8 mouse cellular contexts compared by ENCODE assay signal in the genomic region with DNA sequence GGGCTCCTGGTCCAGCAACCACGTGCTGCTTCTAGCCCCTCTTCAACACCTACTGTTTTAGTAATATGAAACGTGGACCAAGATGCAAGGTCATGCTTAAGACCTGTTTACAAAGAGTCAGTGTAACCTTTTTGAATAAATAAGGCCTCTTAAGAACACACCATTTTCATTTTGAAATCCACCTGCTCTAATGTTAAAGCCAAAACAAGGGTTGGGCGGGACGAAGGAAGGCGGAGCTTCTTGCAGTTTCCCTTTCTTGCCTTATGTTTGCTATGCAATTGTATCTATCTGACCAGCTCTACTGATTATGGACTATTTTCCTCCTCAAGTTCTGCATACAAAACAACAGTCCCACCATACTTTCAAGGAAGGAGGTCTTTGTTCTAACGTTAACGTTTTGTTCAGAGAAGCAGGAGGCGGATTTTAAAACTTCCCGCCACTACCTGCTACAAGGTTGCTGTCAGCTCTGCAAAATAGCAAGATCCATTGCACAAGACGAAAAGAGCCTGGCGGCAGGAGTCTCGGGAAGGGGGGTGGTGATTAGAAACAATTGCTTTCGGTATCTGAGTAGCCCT. TPM values are rescaled to one million over a fixed set of nuclear protein-coding genes. Genes with fewer than 3 reads are reported as not detected.
DNase-seq lines count a peak whose midpoint lies in the region; ATAC-seq and TF ChIP-seq lines count a peak whose summit lies in the region.

No protein-coding gene starts in this region.

- no peak for DNase-seq in cerebellum, adult 2 months
- DNase-seq in cerebellum, adult 11-12 months, result no peak
- DNase-seq in Muller cell, postnatal 12 days (ENCODE audit: inconsistent ontology term), result peak; percentile 13
- no peak for DNase-seq in forebrain, embryonic 10.5 days (ENCODE audit: extremely low spot score, low spot score)
- peak; percentile 65 for DNase-seq in induced T-regulatory cell, adult 2 months (ENCODE audit: low read depth)
- DNase-seq in liver, embryonic 13.5 days, result peak; percentile 26
- no peak for DNase-seq in left cerebral cortex, adult 9 months (ENCODE audit: low spot score in 2 of 2)

- no peaks in the 10 kb centered on the region for H3K9me3 ChIP-seq in forebrain, embryonic 10.5 days
- no peaks in the 10 kb centered on the region for H3K9me3 ChIP-seq in liver, embryonic 13.5 days (replicated peaks)
- no peaks in the 10 kb centered on the region for H3K9me3 ChIP-seq in neural tube, embryonic 12.5 days

- peak overlapping the region; percentile 70 for H3K4me2 ChIP-seq in liver, embryonic 13.5 days
- H3K4me2 ChIP-seq in neural tube, embryonic 12.5 days (replicated peaks), result peak overlapping the region; percentile 59

- H3K4me1 ChIP-seq in cerebellum, adult 2 months (ENCODE audit: control insufficient read depth, insufficient read depth, low read length), result no peaks in the 10 kb centered on the region
- H3K4me1 ChIP-seq in forebrain, embryonic 10.5 days, result no peaks in the 10 kb centered on the region
- H3K4me1 ChIP-seq in liver, embryonic 13.5 days (replicated peaks), result peaks cover 7% of the 10 kb centered on the region; the same call in 1 of the 2 replicates
- H3K4me1 ChIP-seq in neural tube, embryonic 12.5 days, result no peaks in the 10 kb centered on the region

- peaks cover 8% of the 10 kb centered on the region for H3K36me3 ChIP-seq in forebrain, embryonic 10.5 days (replicated peaks)
- H3K36me3 ChIP-seq in liver, embryonic 13.5 days, result no peaks in the 10 kb centered on the region
- H3K36me3 ChIP-seq in neural tube, embryonic 12.5 days, result no peaks in the 10 kb centered on the region

- 8% methylated on average over 13 of the region's 13 CpGs for WGBS in cerebellum, adult 2 months
- 31% methylated on average over 13 of the region's 13 CpGs for WGBS in forebrain, embryonic 10.5 days
- 25% methylated on average over 13 of the region's 13 CpGs for WGBS in liver, embryonic 13.5 days (ENCODE audit: insufficient replicate concordance)
- 27% methylated on average over 13 of the region's 13 CpGs for WGBS in neural tube, embryonic 12.5 days

- H3K27ac ChIP-seq in cerebellum, adult 2 months (ENCODE audit: insufficient read depth, low read length), result no peak overlapping the region
- peak overlapping the region; percentile 81 for H3K27ac ChIP-seq in forebrain, embryonic 10.5 days
- H3K27ac ChIP-seq in liver, embryonic 13.5 days, result peak overlapping the region; percentile 73; the same call in 1 of the 2 replicates
- H3K27ac ChIP-seq in neural tube, embryonic 12.5 days, result no peak overlapping the region

- no peak for TF ChIP-seq CTCF in cerebellum, adult 2 months (IDR thresholded peaks at IDR 0.05; ENCODE audit: borderline replicate concordance, insufficient read depth, low read depth, low read length)

- TF ChIP-seq POLR2A in cerebellum, adult 2 months (IDR thresholded peaks at IDR 0.05; ENCODE audit: borderline replicate concordance, insufficient read depth, low read length), result no peak

- no peaks in the 10 kb centered on the region for H3K27me3 ChIP-seq in cerebellum, adult 2 months (ENCODE audit: control insufficient read depth, insufficient read depth, low read length)
- H3K27me3 ChIP-seq in forebrain, embryonic 10.5 days (ENCODE audit: poor library complexity, severe bottlenecking), result no peaks in the 10 kb centered on the region
- no peaks in the 10 kb centered on the region for H3K27me3 ChIP-seq in liver, embryonic 13.5 days
- no peaks in the 10 kb centered on the region for H3K27me3 ChIP-seq in neural tube, embryonic 12.5 days (replicated peaks)

- peak overlapping the region; percentile 67 for H3K9ac ChIP-seq in liver, embryonic 13.5 days
- no peak overlapping the region for H3K9ac ChIP-seq in neural tube, embryonic 12.5 days

- ATAC-seq in liver, embryonic 13.5 days (ENCODE audit: low read depth), result no peak
- no peak for ATAC-seq in neural tube, embryonic 12.5 days (ENCODE audit: low FRiP score, low read depth)

- peak overlapping the region; percentile 55 for H3K4me3 ChIP-seq in cerebellum, adult 2 months (replicated peaks; ENCODE audit: insufficient read depth, low read depth, low read length)
- H3K4me3 ChIP-seq in forebrain, embryonic 10.5 days, result peak overlapping the region; percentile 54
- peak overlapping the region; percentile 65 for H3K4me3 ChIP-seq in liver, embryonic 13.5 days (replicated peaks)
- H3K4me3 ChIP-seq in neural tube, embryonic 12.5 days, result peak overlapping the region; percentile 41

RNA-seq across cellular contexts. Expression of gene Hmgn5, which starts 1.5 kb away (rescaled TPM):
- 6.2 and 8.6 TPM in 2 replicates for polyA plus RNA-seq in cerebellum, adult 2 months (2012; rRNA removed)
- polyA plus RNA-seq in forebrain, embryonic 10.5 days (2016; fragmentation: Nextera tagmentation; extraction: Ambion mirVana), result 28.3 and 29.1 TPM in 2 replicates
- polyA plus RNA-seq in liver, embryonic 13.5 days (2015; fragmentation: Nextera tagmentation; extraction: Ambion mirVana), result 21.0 and 25.6 TPM in 2 replicates
- 19.4 and 20.0 TPM in 2 replicates for polyA plus RNA-seq in neural tube, embryonic 12.5 days (2016; fragmentation: Nextera tagmentation; extraction: Ambion mirVana)

Comparison
In these comparisons a context has a peak if more than half of its experiments do, and no peak if none do; other contexts are left out.
1. DNase-seq: peak in Muller cell, postnatal 12 days (single experiment), induced T-regulatory cell, adult 2 months (single experiment) and liver, embryonic 13.5 days (single experiment); none in cerebellum, adult 2 months (0 of 2), cerebellum, adult 11-12 months (single experiment), forebrain, embryonic 10.5 days (single experiment) and left cerebral cortex, adult 9 months (0 of 2).
2. H3K27ac ChIP-seq: peak in forebrain, embryonic 10.5 days (single experiment) and liver, embryonic 13.5 days (single experiment); none in cerebellum, adult 2 months (single experiment) and neural tube, embryonic 12.5 days (single experiment).
3. Peak in every context shown above with its lines, with median percentiles within 50 percentile points of each other: H3K4me3 ChIP-seq.